Comparison of ENCODE assay signal across 7 mouse cellular contexts in genomic region chr4:114986211-114986590, GRCm38 (mm10). TPM values are rescaled to one million over a fixed set of nuclear protein-coding genes. Genes with fewer than 3 reads are reported as not detected.
A peak's percentile ranks its signal among the peaks of the same experiment; 100 is the strongest.
DNase-seq lines count a peak whose midpoint lies in the region; ATAC-seq lines count a peak whose summit lies in the region.

No protein-coding gene starts in this region.

- no peak for DNase-seq in lung, postnatal 14 days
- no peak for DNase-seq in midbrain, embryonic 14.5 days
- DNase-seq in T-cell, adult 2 months (ENCODE audit: low spot score), result no peak
- DNase-seq in ovary, postnatal 36 days (ENCODE audit: low spot score), result no peak

- H3K27me3 ChIP-seq in lung, embryonic 16.5 days (ENCODE audit: control insufficient read depth, insufficient read depth, low read depth, low read length), result no peaks in the 10 kb centered on the region
- H3K27me3 ChIP-seq in embryonic facial prominence, embryonic 13.5 days, result no peaks in the 10 kb centered on the region
- no peaks in the 10 kb centered on the region for H3K27me3 ChIP-seq in hindbrain, embryonic 16.5 days (replicated peaks; ENCODE audit: control insufficient read depth, insufficient read depth, low read length)
- H3K27me3 ChIP-seq in midbrain, embryonic 14.5 days (ENCODE audit: control insufficient read depth, insufficient read depth, low read length), result no peaks in the 10 kb centered on the region

- peak overlapping the region; percentile 97 for H3K9ac ChIP-seq in lung, embryonic 16.5 days (ENCODE audit: low read length)
- peak overlapping the region; percentile 95 for H3K9ac ChIP-seq in embryonic facial prominence, embryonic 13.5 days
- H3K9ac ChIP-seq in hindbrain, embryonic 16.5 days (ENCODE audit: low read depth, low read length), result peak overlapping the region; percentile 78
- peak overlapping the region; percentile 99 for H3K9ac ChIP-seq in midbrain, embryonic 14.5 days (replicated peaks; ENCODE audit: low read length)

- peak overlapping the region; percentile 75 for H3K4me2 ChIP-seq in lung, embryonic 16.5 days (ENCODE audit: low read depth, low read length)
- H3K4me2 ChIP-seq in embryonic facial prominence, embryonic 13.5 days, result peak overlapping the region; percentile 70
- H3K4me2 ChIP-seq in hindbrain, embryonic 16.5 days (ENCODE audit: low read length), result peak overlapping the region; percentile 77
- peak overlapping the region; percentile 76 for H3K4me2 ChIP-seq in midbrain, embryonic 14.5 days (ENCODE audit: low read length)

- under 1% methylated on average over 8 of the region's 8 CpGs for WGBS in lung, embryonic 16.5 days
- under 1% methylated on average over 8 of the region's 8 CpGs for WGBS in embryonic facial prominence, embryonic 13.5 days
- under 1% methylated on average over 8 of the region's 8 CpGs for WGBS in hindbrain, embryonic 16.5 days
- WGBS in midbrain, embryonic 14.5 days, result 2% methylated on average over 8 of the region's 8 CpGs

- H3K27ac ChIP-seq in lung, embryonic 16.5 days (ENCODE audit: low read length), result peak overlapping the region; percentile 100
- H3K27ac ChIP-seq in embryonic facial prominence, embryonic 13.5 days, result peak overlapping the region; percentile 99
- H3K27ac ChIP-seq in hindbrain, embryonic 16.5 days (ENCODE audit: low read depth, low read length), result peak overlapping the region; percentile 95
- peak overlapping the region; percentile 100 for H3K27ac ChIP-seq in midbrain, embryonic 14.5 days (replicated peaks; ENCODE audit: low read depth, low read length)

- peak overlapping the region; percentile 92 for H3K4me3 ChIP-seq in lung, embryonic 16.5 days (ENCODE audit: low read length)
- H3K4me3 ChIP-seq in embryonic facial prominence, embryonic 13.5 days, result peak overlapping the region; percentile 81
- peak overlapping the region; percentile 55 for H3K4me3 ChIP-seq in hindbrain, embryonic 16.5 days (ENCODE audit: low read length)
- peak overlapping the region; percentile 84 for H3K4me3 ChIP-seq in midbrain, embryonic 14.5 days (replicated peaks; ENCODE audit: low read depth, low read length)

- H3K36me3 ChIP-seq in lung, embryonic 16.5 days (ENCODE audit: control insufficient read depth, insufficient read depth, low read length), result no peaks in the 10 kb centered on the region
- no peaks in the 10 kb centered on the region for H3K36me3 ChIP-seq in embryonic facial prominence, embryonic 13.5 days
- H3K36me3 ChIP-seq in hindbrain, embryonic 16.5 days (ENCODE audit: control insufficient read depth, insufficient read depth, low read length), result no peaks in the 10 kb centered on the region
- no peaks in the 10 kb centered on the region for H3K36me3 ChIP-seq in midbrain, embryonic 14.5 days (ENCODE audit: control insufficient read depth, insufficient read depth, low read length)

- ATAC-seq in lung, embryonic 16.5 days (ENCODE audit: low read depth), result peak; percentile 19
- ATAC-seq in embryonic facial prominence, embryonic 13.5 days (ENCODE audit: insufficient number of reproducible peaks, insufficient read depth, low FRiP score, low TSS enrichment, low read depth), result no peak
- ATAC-seq in hindbrain, embryonic 16.5 days, result peak; percentile 57
- peak; percentile 53; the same call in 1 of the 2 replicates for ATAC-seq in midbrain, embryonic 14.5 days (ENCODE audit: low FRiP score, low TSS enrichment)

- H3K9me3 ChIP-seq in lung, embryonic 16.5 days (ENCODE audit: control insufficient read depth, low read length), result no peaks in the 10 kb centered on the region
- H3K9me3 ChIP-seq in embryonic facial prominence, embryonic 13.5 days, result no peaks in the 10 kb centered on the region
- no peaks in the 10 kb centered on the region for H3K9me3 ChIP-seq in hindbrain, embryonic 16.5 days (ENCODE audit: control insufficient read depth, low read length)
- H3K9me3 ChIP-seq in midbrain, embryonic 14.5 days (ENCODE audit: control insufficient read depth, low read length), result no peaks in the 10 kb centered on the region

- H3K4me1 ChIP-seq in lung, embryonic 16.5 days (replicated peaks; ENCODE audit: control insufficient read depth, insufficient read depth, low read length), result peaks cover 7% of the 10 kb centered on the region; the same call in 1 of the 2 replicates
- peaks cover 10% of the 10 kb centered on the region for H3K4me1 ChIP-seq in embryonic facial prominence, embryonic 13.5 days
- peaks cover 13% of the 10 kb centered on the region for H3K4me1 ChIP-seq in hindbrain, embryonic 16.5 days (ENCODE audit: control insufficient read depth, insufficient read depth, low read depth, low read length)
- peaks cover 23% of the 10 kb centered on the region for H3K4me1 ChIP-seq in midbrain, embryonic 14.5 days (ENCODE audit: control insufficient read depth, insufficient read depth, low read length)

RNA-seq across cellular contexts. Expression of gene Cmpk1, which starts 0.8 kb away (rescaled TPM):
- polyA plus RNA-seq in lung, embryonic 16.5 days (2015; fragmentation: Nextera tagmentation; extraction: Ambion mirVana), result 67.6 and 89.2 TPM in 2 replicates
- 99.5 and 103 TPM in 2 replicates for polyA plus RNA-seq in embryonic facial prominence, embryonic 13.5 days (2015; fragmentation: Nextera tagmentation; extraction: Ambion mirVana)
- 187 and 190 TPM in 2 replicates for polyA plus RNA-seq in hindbrain, embryonic 16.5 days (2015; fragmentation: Nextera tagmentation; extraction: Ambion mirVana)
- polyA plus RNA-seq in midbrain, embryonic 14.5 days (2014; fragmentation: Nextera tagmentation; extraction: Ambion mirVana), result 188 and 217 TPM in 2 replicates

RNA-seq across cellular contexts. Expression of gene Stil, which starts 13.8 kb away (rescaled TPM):
- polyA plus RNA-seq in lung, embryonic 16.5 days (2015; fragmentation: Nextera tagmentation; extraction: Ambion mirVana), result 14.2 and 18.1 TPM in 2 replicates
- 12.4 and 12.5 TPM in 2 replicates for polyA plus RNA-seq in embryonic facial prominence, embryonic 13.5 days (2015; fragmentation: Nextera tagmentation; extraction: Ambion mirVana)
- polyA plus RNA-seq in hindbrain, embryonic 16.5 days (2015; fragmentation: Nextera tagmentation; extraction: Ambion mirVana), result 2.0 and 2.4 TPM in 2 replicates
- 1.7 and 4.8 TPM in 2 replicates for polyA plus RNA-seq in midbrain, embryonic 14.5 days (2014; fragmentation: Nextera tagmentation; extraction: Ambion mirVana)
